Mouse (Mus musculus): ENCODE measurements around the gene Cnnm1.

The Cnnm1 gene

GRCm38 (mm10) chr19:43440112-43440737, at the start of gene Cnnm1:
Gene Cnnm1, plus strand, starts transcription at chr19:43440436.
- peak; percentile 89 for DNase-seq (ENCODE audit: low read depth, low spot score)

GRCm38 (mm10) chr19:43396327-43396726, 43.9 kb upstream of the Cnnm1 start:
- peak; percentile 55 for DNase-seq (ENCODE audit: low read depth, low spot score)

- no peak for DNase-seq (ENCODE audit: low read depth, low spot score)
Observed at GRCm38 (mm10) chr19:43407181-43407580, 33.1 kb upstream of the Cnnm1 start.

- no peak for DNase-seq (ENCODE audit: low read depth, low spot score)
Observed at GRCm38 (mm10) chr19:43415565-43415964, 24.7 kb upstream of the Cnnm1 start.

- no peak for DNase-seq (ENCODE audit: low read depth, low spot score)
Observed at GRCm38 (mm10) chr19:43420506-43420905, 19.7 kb upstream of the Cnnm1 start.

GRCm38 (mm10) chr19:43424082-43424481, 16.2 kb upstream of the Cnnm1 start:
- DNase-seq (ENCODE audit: low read depth, low spot score) = peak; percentile 49

- DNase-seq (ENCODE audit: low read depth, low spot score) = peak; percentile 30
Observed at GRCm38 (mm10) chr19:43427446-43428224, 12.6 kb upstream of the Cnnm1 start.

- no peak for DNase-seq (ENCODE audit: low read depth, low spot score)
Observed at GRCm38 (mm10) chr19:43439246-43439645, 990 bp upstream of the Cnnm1 start.

- peak; percentile 56 for DNase-seq (ENCODE audit: low read depth, low spot score)
Observed at GRCm38 (mm10) chr19:43440768-43441660, 778 bp downstream of the Cnnm1 start.

- DNase-seq (ENCODE audit: low read depth, low spot score) = no peak
Observed at GRCm38 (mm10) chr19:43441661-43441990, 1.4 kb downstream of the Cnnm1 start.

GRCm38 (mm10) chr19:43442269-43442668, 2.0 kb downstream of the Cnnm1 start:
- peak; percentile 64 for DNase-seq (ENCODE audit: low read depth, low spot score)

- DNase-seq (ENCODE audit: low read depth, low spot score) = no peak
Observed at GRCm38 (mm10) chr19:43442906-43443305, 2.7 kb downstream of the Cnnm1 start.

GRCm38 (mm10) chr19:43444636-43445205, 4.5 kb downstream of the Cnnm1 start:
- DNase-seq (ENCODE audit: low read depth, low spot score) = no peak

- no peak for DNase-seq (ENCODE audit: low read depth, low spot score)
Observed at GRCm38 (mm10) chr19:43451563-43451962, 11.3 kb downstream of the Cnnm1 start.

- DNase-seq (ENCODE audit: low read depth, low spot score) = no peak
Observed at GRCm38 (mm10) chr19:43452176-43452575, 11.9 kb downstream of the Cnnm1 start.

- no peak for DNase-seq (ENCODE audit: low read depth, low spot score)
Observed at GRCm38 (mm10) chr19:43453025-43453424, 12.8 kb downstream of the Cnnm1 start.

- no peak for DNase-seq (ENCODE audit: low read depth, low spot score)
Observed at GRCm38 (mm10) chr19:43459948-43460347, 19.7 kb downstream of the Cnnm1 start.

- DNase-seq (ENCODE audit: low read depth, low spot score) = no peak
Observed at GRCm38 (mm10) chr19:43460481-43460880, 20.2 kb downstream of the Cnnm1 start.

GRCm38 (mm10) chr19:43462141-43462540, 21.9 kb downstream of the Cnnm1 start:
- DNase-seq (ENCODE audit: low read depth, low spot score) = no peak

- DNase-seq (ENCODE audit: low read depth, low spot score) = no peak
Observed at GRCm38 (mm10) chr19:43463546-43464293, 23.5 kb downstream of the Cnnm1 start.

GRCm38 (mm10) chr19:43464294-43464687, 24.1 kb downstream of the Cnnm1 start:
- no peak for DNase-seq (ENCODE audit: low read depth, low spot score)

Measured in R1 (cell line).